Mouse (Mus musculus): ENCODE data around the gene Commd2. TPM values are rescaled to one million over a fixed set of nuclear protein-coding genes. Genes with fewer than 3 reads are reported as not detected.

Gene Commd2
- polyA plus RNA-seq, 1 experiment from 2014 or later = 58.4 TPM

DNA sequence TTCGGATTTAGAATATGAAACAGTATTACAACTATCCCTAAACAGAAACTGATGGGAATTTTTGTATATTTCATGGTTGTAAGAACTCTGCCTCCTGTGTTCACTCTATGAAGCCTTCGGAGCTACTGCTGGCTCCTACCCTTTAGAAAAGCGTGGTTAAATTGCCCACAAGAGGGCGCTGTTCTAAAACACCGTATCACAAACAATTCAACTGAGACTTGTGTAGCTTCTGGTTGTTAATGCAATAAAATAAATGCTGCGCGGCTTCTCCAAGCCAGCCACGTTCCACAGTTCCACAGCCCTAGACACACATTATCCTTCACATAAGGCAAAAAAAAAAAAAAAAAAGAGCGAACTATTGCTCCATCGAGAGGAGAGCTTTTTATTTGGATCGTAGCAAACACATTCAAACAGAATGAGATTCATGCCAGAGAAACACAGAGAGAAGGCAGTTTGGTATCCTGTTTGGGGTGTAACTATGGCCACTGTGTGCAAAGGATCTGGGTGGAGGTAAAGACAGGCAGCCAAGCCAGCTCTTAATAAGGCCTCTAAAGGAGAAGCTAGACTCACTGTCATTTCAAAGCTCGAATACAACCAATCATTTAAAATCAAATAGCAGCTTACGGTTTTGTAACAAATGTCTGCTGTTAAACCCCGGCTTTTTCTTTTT, 15.7 kb upstream of the Commd2 start:
- WGBS = 31% methylated on average over 14 of the region's 14 CpGs
- H3K36me3 ChIP-seq (ENCODE audit: control insufficient read depth, insufficient read depth, low read length) = no peaks in the 10 kb centered on the region
- H3K27me3 ChIP-seq (ENCODE audit: control insufficient read depth, insufficient read depth, low read length) = no peaks in the 10 kb centered on the region
- no peaks in the 10 kb centered on the region for H3K4me1 ChIP-seq (ENCODE audit: control insufficient read depth in 2 of 2, insufficient read depth in 2 of 2, low read length in 2 of 2)
- peak overlapping the region in 1 of 2 experiments; percentile 27; a peak in 1 of 4 replicates for H3K4me3 ChIP-seq (ENCODE audit: control insufficient read depth in 1 of 2, insufficient read depth in 1 of 2, low read depth in 1 of 2, low read length in 2 of 2)
- H3K27ac ChIP-seq (replicated peaks in 1 of 2; ENCODE audit: control insufficient read depth in 1 of 2, insufficient read depth in 1 of 2, low read depth in 2 of 2, low read length in 2 of 2) = no peak overlapping the region
- ATAC-seq (ENCODE audit: insufficient number of reproducible peaks, insufficient read depth, low FRiP score, low read depth) = 0 out of 2 replicates have a peak, but pooled peaks have one; percentile 21
- peak overlapping the region; percentile 51; the same call in 1 of the 2 replicates for H3K9ac ChIP-seq (ENCODE audit: low read length)
- H3K4me2 ChIP-seq (ENCODE audit: low read length) = peak overlapping the region; percentile 62
- no peaks in the 10 kb centered on the region for H3K9me3 ChIP-seq (ENCODE audit: control insufficient read depth, low read length)

DNA sequence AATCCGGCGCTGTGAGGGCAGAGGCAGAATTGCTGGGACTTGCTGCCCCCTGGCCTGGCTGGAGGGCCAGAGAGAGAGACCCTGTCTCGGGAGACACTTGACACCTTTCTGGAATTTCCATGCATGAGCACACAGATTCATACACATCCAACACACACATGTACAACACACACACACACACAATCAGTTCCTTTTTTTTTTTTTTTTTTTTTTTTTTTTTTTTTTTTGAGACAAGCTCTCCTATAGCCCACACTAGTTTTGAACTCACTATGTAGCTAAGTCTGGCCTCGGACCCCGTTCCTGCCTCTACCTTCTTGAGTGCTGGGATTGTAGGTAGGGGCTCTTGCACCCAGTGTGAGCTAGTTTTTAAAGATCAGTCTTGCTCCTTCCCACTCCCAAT, 14.4 kb upstream of the Commd2 start:
- no peak overlapping the region for H3K27ac ChIP-seq (replicated peaks in 1 of 2; ENCODE audit: control insufficient read depth in 1 of 2, insufficient read depth in 1 of 2, low read depth in 2 of 2, low read length in 2 of 2)
- H3K4me3 ChIP-seq (ENCODE audit: control insufficient read depth in 1 of 2, insufficient read depth in 1 of 2, low read depth in 1 of 2, low read length in 2 of 2) = no peak overlapping the region
- no peak overlapping the region for H3K9ac ChIP-seq (ENCODE audit: low read length)
- no peaks in the 10 kb centered on the region for H3K36me3 ChIP-seq (ENCODE audit: control insufficient read depth, insufficient read depth, low read length)
- no peaks in the 10 kb centered on the region for H3K27me3 ChIP-seq (ENCODE audit: control insufficient read depth, insufficient read depth, low read length)
- H3K9me3 ChIP-seq (ENCODE audit: control insufficient read depth, low read length) = no peaks in the 10 kb centered on the region
- no peaks in the 10 kb centered on the region for H3K4me1 ChIP-seq (ENCODE audit: control insufficient read depth in 2 of 2, insufficient read depth in 2 of 2, low read length in 2 of 2)
- H3K4me2 ChIP-seq (ENCODE audit: low read length) = no peak overlapping the region
- no peak for ATAC-seq (ENCODE audit: insufficient number of reproducible peaks, insufficient read depth, low FRiP score, low read depth)
- WGBS = 78% methylated on average over 5 of the region's 5 CpGs

- ATAC-seq (ENCODE audit: insufficient number of reproducible peaks, insufficient read depth, low FRiP score, low read depth) = no peak
- H3K9me3 ChIP-seq (ENCODE audit: control insufficient read depth, low read length) = no peaks in the 10 kb centered on the region
- no peaks in the 10 kb centered on the region for H3K27me3 ChIP-seq (ENCODE audit: control insufficient read depth, insufficient read depth, low read length)
- H3K4me1 ChIP-seq (ENCODE audit: control insufficient read depth in 2 of 2, insufficient read depth in 2 of 2, low read length in 2 of 2) = no peaks in the 10 kb centered on the region
- WGBS = 63% methylated on average over 10 of the region's 10 CpGs
- H3K4me2 ChIP-seq (ENCODE audit: low read length) = no peak overlapping the region
- no peaks in the 10 kb centered on the region for H3K36me3 ChIP-seq (ENCODE audit: control insufficient read depth, insufficient read depth, low read length)
- no peak overlapping the region for H3K4me3 ChIP-seq (ENCODE audit: control insufficient read depth in 1 of 2, insufficient read depth in 1 of 2, low read depth in 1 of 2, low read length in 2 of 2)
- no peak overlapping the region for H3K27ac ChIP-seq (replicated peaks in 1 of 2; ENCODE audit: control insufficient read depth in 1 of 2, insufficient read depth in 1 of 2, low read depth in 2 of 2, low read length in 2 of 2)
- no peak overlapping the region for H3K9ac ChIP-seq (ENCODE audit: low read length)
Observed at GRCm38 (mm10) chr3:57664682-57665081, 13.2 kb upstream of the Commd2 start.

- WGBS = 22% methylated on average over 6 of the region's 6 CpGs
- Histone ChIP-seq H3K4me2 (ENCODE audit: low read length) (no peak overlapping the region), H3K27me3 (ENCODE audit: control insufficient read depth, insufficient read depth, low read length) (no peaks in the 10 kb centered on the region), H3K4me1 (ENCODE audit: control insufficient read depth in 2 of 2, insufficient read depth in 2 of 2, low read length in 2 of 2) (no peaks in the 10 kb centered on the region), H3K9me3 (ENCODE audit: control insufficient read depth, low read length) (no peaks in the 10 kb centered on the region), H3K36me3 (ENCODE audit: control insufficient read depth, insufficient read depth, low read length) (no peaks in the 10 kb centered on the region), H3K4me3 (ENCODE audit: control insufficient read depth in 1 of 2, insufficient read depth in 1 of 2, low read depth in 1 of 2, low read length in 2 of 2) (no peak overlapping the region), H3K27ac (replicated peaks in 1 of 2; ENCODE audit: control insufficient read depth in 1 of 2, insufficient read depth in 1 of 2, low read depth in 2 of 2, low read length in 2 of 2) (no peak overlapping the region), H3K9ac (ENCODE audit: low read length) (no peak overlapping the region)
- ATAC-seq (ENCODE audit: insufficient number of reproducible peaks, insufficient read depth, low FRiP score, low read depth) = no peak
Observed at GRCm38 (mm10) chr3:57663731-57664130, 12.2 kb upstream of the Commd2 start.

GRCm38 (mm10) chr3:57658608-57659007, 7.1 kb upstream of the Commd2 start:
- H3K9ac ChIP-seq (ENCODE audit: low read length) = no peak overlapping the region
- no peaks in the 10 kb centered on the region for H3K9me3 ChIP-seq (ENCODE audit: control insufficient read depth, low read length)
- no peaks in the 10 kb centered on the region for H3K36me3 ChIP-seq (ENCODE audit: control insufficient read depth, insufficient read depth, low read length)
- WGBS = 55% methylated on average over 6 of the region's 6 CpGs
- H3K4me3 ChIP-seq (ENCODE audit: control insufficient read depth in 1 of 2, insufficient read depth in 1 of 2, low read depth in 1 of 2, low read length in 2 of 2) = no peak overlapping the region
- no peak overlapping the region for H3K4me2 ChIP-seq (ENCODE audit: low read length)
- H3K27ac ChIP-seq (replicated peaks in 1 of 2; ENCODE audit: control insufficient read depth in 1 of 2, insufficient read depth in 1 of 2, low read depth in 2 of 2, low read length in 2 of 2) = no peak overlapping the region
- no peaks in the 10 kb centered on the region for H3K27me3 ChIP-seq (ENCODE audit: control insufficient read depth, insufficient read depth, low read length)
- no peaks in the 10 kb centered on the region for H3K4me1 ChIP-seq (ENCODE audit: control insufficient read depth in 2 of 2, insufficient read depth in 2 of 2, low read length in 2 of 2)
- no peak for ATAC-seq (ENCODE audit: insufficient number of reproducible peaks, insufficient read depth, low FRiP score, low read depth)

DNA sequence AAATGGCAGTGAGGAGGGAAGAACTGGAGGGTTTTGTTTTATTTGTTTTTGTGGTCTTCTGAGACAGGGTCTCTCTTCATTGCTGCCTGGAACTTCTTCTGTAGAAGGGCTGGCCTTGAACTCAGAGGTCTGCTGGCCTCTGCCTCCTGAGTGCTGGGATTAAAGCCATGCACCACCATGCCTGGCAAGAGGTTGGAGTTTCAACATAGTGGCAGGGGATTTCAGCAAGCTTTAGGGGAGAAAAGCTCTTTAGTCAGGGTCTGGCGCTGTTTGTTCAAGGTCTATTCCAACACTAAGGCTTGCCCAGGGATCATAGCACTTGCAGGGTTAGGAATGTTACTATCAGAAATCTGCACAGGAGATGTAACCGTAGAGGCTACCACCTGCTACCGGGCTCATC, 2.1 kb upstream of the Commd2 start:
- Histone ChIP-seq H3K9me3 (ENCODE audit: control insufficient read depth, low read length) (no peaks in the 10 kb centered on the region), H3K4me3 (ENCODE audit: control insufficient read depth in 1 of 2, insufficient read depth in 1 of 2, low read depth in 1 of 2, low read length in 2 of 2) (no peak overlapping the region), H3K27ac (replicated peaks in 1 of 2; ENCODE audit: control insufficient read depth in 1 of 2, insufficient read depth in 1 of 2, low read depth in 2 of 2, low read length in 2 of 2) (no peak overlapping the region), H3K36me3 (ENCODE audit: control insufficient read depth, insufficient read depth, low read length) (peaks cover 10% of the 10 kb centered on the region), H3K4me2 (ENCODE audit: low read length) (no peak overlapping the region), H3K9ac (ENCODE audit: low read length) (no peak overlapping the region), H3K27me3 (ENCODE audit: control insufficient read depth, insufficient read depth, low read length) (no peaks in the 10 kb centered on the region), H3K4me1 (ENCODE audit: control insufficient read depth in 2 of 2, insufficient read depth in 2 of 2, low read length in 2 of 2) (peaks cover 0 to 6% of the 10 kb centered on the region in 2 experiments; a peak in 1 of 4 replicates)
- no peak for ATAC-seq (ENCODE audit: insufficient number of reproducible peaks, insufficient read depth, low FRiP score, low read depth)
- 72% methylated on average over 3 of the region's 3 CpGs for WGBS

GRCm38 (mm10) chr3:57652485-57652884, 970 bp upstream of the Commd2 start:
- H3K9ac ChIP-seq (ENCODE audit: low read length) = no peak overlapping the region
- 66% methylated on average over 3 of the region's 3 CpGs for WGBS
- H3K36me3 ChIP-seq (ENCODE audit: control insufficient read depth, insufficient read depth, low read length) = peaks cover 15% of the 10 kb centered on the region
- H3K27ac ChIP-seq (replicated peaks in 1 of 2; ENCODE audit: control insufficient read depth in 1 of 2, insufficient read depth in 1 of 2, low read depth in 2 of 2, low read length in 2 of 2) = no peak overlapping the region
- H3K9me3 ChIP-seq (ENCODE audit: control insufficient read depth, low read length) = no peaks in the 10 kb centered on the region
- ATAC-seq (ENCODE audit: insufficient number of reproducible peaks, insufficient read depth, low FRiP score, low read depth) = no peak
- H3K4me1 ChIP-seq (ENCODE audit: control insufficient read depth in 2 of 2, insufficient read depth in 2 of 2, low read length in 2 of 2) = peaks cover 0 to 6% of the 10 kb centered on the region in 2 experiments; a peak in 1 of 4 replicates
- no peak overlapping the region for H3K4me3 ChIP-seq (ENCODE audit: control insufficient read depth in 1 of 2, insufficient read depth in 1 of 2, low read depth in 1 of 2, low read length in 2 of 2)
- H3K27me3 ChIP-seq (ENCODE audit: control insufficient read depth, insufficient read depth, low read length) = no peaks in the 10 kb centered on the region
- no peak overlapping the region for H3K4me2 ChIP-seq (ENCODE audit: low read length)

DNA sequence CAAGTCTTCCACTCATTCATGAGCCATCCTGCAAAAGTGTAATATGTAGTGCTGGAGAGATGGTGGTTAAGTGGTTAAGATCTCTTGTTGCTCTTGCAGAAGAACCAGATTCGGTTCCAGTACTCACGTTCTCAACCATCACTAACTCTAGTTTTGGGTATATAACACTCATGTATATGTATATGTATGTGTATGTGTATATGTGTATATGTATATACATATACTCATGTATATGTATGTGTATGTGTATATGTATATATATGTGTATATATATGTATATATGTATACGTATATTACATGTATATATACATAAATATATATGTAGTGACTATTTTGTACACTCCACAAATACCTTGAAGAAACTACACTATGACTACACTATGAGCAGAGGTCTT, 347 bp upstream of the Commd2 start:
- Histone ChIP-seq H3K9ac (ENCODE audit: low read length) (peak overlapping the region; percentile 92), H3K27me3 (ENCODE audit: control insufficient read depth, insufficient read depth, low read length) (no peaks in the 10 kb centered on the region), H3K9me3 (ENCODE audit: control insufficient read depth, low read length) (no peaks in the 10 kb centered on the region), H3K4me2 (ENCODE audit: low read length) (peak overlapping the region; percentile 80), H3K27ac (replicated peaks in 1 of 2; ENCODE audit: control insufficient read depth in 1 of 2, insufficient read depth in 1 of 2, low read depth in 2 of 2, low read length in 2 of 2) (peak overlapping the region in 1 of 2 experiments; percentile 77; a peak in 2 of 4 replicates), H3K4me3 (ENCODE audit: control insufficient read depth in 1 of 2, insufficient read depth in 1 of 2, low read depth in 1 of 2, low read length in 2 of 2) (peak overlapping the region; percentile 83 to 98), H3K36me3 (ENCODE audit: control insufficient read depth, insufficient read depth, low read length) (peaks cover 19% of the 10 kb centered on the region), H3K4me1 (ENCODE audit: control insufficient read depth in 2 of 2, insufficient read depth in 2 of 2, low read length in 2 of 2) (peaks cover 0 to 6% of the 10 kb centered on the region in 2 experiments; a peak in 1 of 4 replicates)
- ATAC-seq (ENCODE audit: insufficient number of reproducible peaks, insufficient read depth, low FRiP score, low read depth) = no peak
- WGBS = 67% methylated on average over 3 of the region's 3 CpGs

Measured in heart, embryonic 14.5 days (tissue).